Mouse (Mus musculus) forebrain, embryonic 10.5 days (tissue): ENCODE measurements at regions not wholly inside any gene's neighbourhood (a gene's known extent, or its start where the extent isn't known, plus 50 kb on each side); places are given as distances from the start of the nearest gene placed in this dataset.

Experiments used
- DNase-seq: peaks from one replicate; pipeline ENCODE4 v3.0.0-alpha.2; 2017; ENCODE audit warnings: low spot score; ENCODE audit errors: extremely low spot score
- H3K27ac ChIP-seq: fragments of 300-500 bp; sonication (generic); 2 replicates; pipeline ENCODE4 v1.5.1; 2016; ENCODE audit warnings: mild to moderate bottlenecking
- H3K27me3 ChIP-seq: fragments of 300-500 bp; sonication (generic); 2 replicates; pipeline ENCODE4 v1.6.1; 2016; ENCODE audit warnings: mild to moderate bottlenecking; ENCODE audit not compliant: poor library complexity, severe bottlenecking
- H3K36me3 ChIP-seq: fragments of 300-500 bp; sonication (generic); replicated peaks from 2 replicates; pipeline ENCODE4 v1.6.1; 2016; ENCODE audit warnings: mild to moderate bottlenecking, moderate library complexity
- H3K4me1 ChIP-seq: fragments of 300-500 bp; sonication (generic); 2 replicates; pipeline ENCODE4 v1.6.1; 2016
- H3K4me3 ChIP-seq: fragments of 300-500 bp; sonication (generic); 2 replicates; pipeline ENCODE4 v1.5.1; 2016; ENCODE audit warnings: mild to moderate bottlenecking, moderate library complexity
- H3K9me3 ChIP-seq: fragments of 300-500 bp; sonication (generic); 2 replicates; pipeline ENCODE4 v1.6.1; 2016; ENCODE audit warnings: mild to moderate bottlenecking, moderate library complexity
- WGBS: fragments of 180-500 bp; shearing (Covaris S2); methylation state at CpG from one replicate; pipeline ENCODE4 v1.1.7; 2016; 5-methylcytosine and 5-hydroxymethylcytosine counted together

- H3K9me3 ChIP-seq, result no peaks in the 10 kb centered on the region
- H3K4me1 ChIP-seq, result no peaks in the 10 kb centered on the region
- WGBS, result 89% methylated on average over 3 of the region's 3 CpGs
- H3K27ac ChIP-seq, result no peak overlapping the region
- no peaks in the 10 kb centered on the region for H3K36me3 ChIP-seq
- H3K4me3 ChIP-seq, result no peak overlapping the region
- no peak for DNase-seq
- H3K27me3 ChIP-seq, result peaks cover 4% of the 10 kb centered on the region; the same call in 1 of the 2 replicates
These were observed 102.2 kb upstream of the Gas2 start for GRCm38 (mm10) chr7:51759536-51760153.

GRCm38 (mm10) chr7:51767066-51767465 lies 94.7 kb upstream of the Gas2 start:
- Histone ChIP-seq H3K36me3 (no peaks in the 10 kb centered on the region), H3K27me3 (no peaks in the 10 kb centered on the region), H3K9me3 (no peaks in the 10 kb centered on the region), H3K4me1 (peaks cover 5% of the 10 kb centered on the region), H3K27ac (no peak overlapping the region), H3K4me3 (no peak overlapping the region)
- no peak for DNase-seq

DNA sequence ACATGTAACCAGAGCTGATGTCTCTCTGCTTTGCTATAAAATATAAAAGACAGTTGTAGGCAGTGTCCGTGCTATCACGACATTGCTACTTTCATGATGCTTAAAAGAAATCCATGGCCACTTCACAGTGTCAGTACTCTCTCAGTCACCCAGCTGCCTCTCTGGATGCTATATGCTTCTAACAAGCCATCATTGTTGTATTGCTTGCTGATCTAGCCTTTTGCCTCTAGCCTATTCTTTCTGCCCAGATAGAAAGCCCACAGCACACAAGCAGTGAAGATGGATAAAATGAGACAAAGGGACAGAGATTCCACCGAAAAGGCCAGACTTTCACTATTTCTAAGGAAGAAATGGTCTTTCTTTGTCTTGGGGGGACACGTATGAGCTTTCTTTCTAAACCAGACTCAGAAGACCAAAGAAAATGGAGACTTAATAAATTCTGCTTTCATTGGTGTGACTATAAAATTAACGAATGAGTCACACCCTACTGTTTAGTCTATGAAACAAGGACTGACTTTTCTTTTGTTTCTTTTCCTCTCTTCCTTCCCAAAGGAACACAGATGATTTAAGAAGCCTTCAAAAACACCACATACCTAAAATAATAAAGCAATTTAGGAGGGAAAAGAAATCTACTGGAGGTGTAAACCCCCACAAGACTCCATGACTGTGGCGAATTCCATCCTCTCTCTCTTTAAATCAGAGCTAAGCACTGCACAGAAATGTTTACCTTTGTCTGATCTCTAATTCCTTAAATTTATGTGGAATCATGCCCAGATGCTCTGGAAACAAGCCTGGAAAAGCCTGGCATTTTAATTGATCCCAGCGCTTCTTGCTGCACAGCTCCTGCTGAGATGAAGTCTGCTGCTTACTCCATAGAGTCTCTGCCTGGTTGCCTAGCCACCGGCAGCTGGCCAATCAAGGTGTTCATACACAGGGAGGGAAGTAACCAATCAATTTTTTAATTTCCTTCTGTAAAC lies 89.6 kb upstream of the Gas2 start:
- DNase-seq, result peak; percentile 51
- no peaks in the 10 kb centered on the region for H3K9me3 ChIP-seq
- no peak overlapping the region for H3K4me3 ChIP-seq
- H3K4me1 ChIP-seq, result peaks cover 17% of the 10 kb centered on the region
- no peaks in the 10 kb centered on the region for H3K36me3 ChIP-seq
- 58% methylated on average over 8 of the region's 8 CpGs for WGBS
- H3K27ac ChIP-seq, result peak overlapping the region; percentile 82
- no peaks in the 10 kb centered on the region for H3K27me3 ChIP-seq

GRCm38 (mm10) chr7:51775968-51776367 lies 85.8 kb upstream of the Gas2 start:
- Histone ChIP-seq H3K4me1 (peaks cover 17% of the 10 kb centered on the region), H3K27ac (no peak overlapping the region), H3K27me3 (no peaks in the 10 kb centered on the region), H3K4me3 (no peak overlapping the region), H3K9me3 (no peaks in the 10 kb centered on the region), H3K36me3 (no peaks in the 10 kb centered on the region)
- WGBS, result 77% methylated on average over 1 of the region's 1 CpGs
- no peak for DNase-seq

DNA sequence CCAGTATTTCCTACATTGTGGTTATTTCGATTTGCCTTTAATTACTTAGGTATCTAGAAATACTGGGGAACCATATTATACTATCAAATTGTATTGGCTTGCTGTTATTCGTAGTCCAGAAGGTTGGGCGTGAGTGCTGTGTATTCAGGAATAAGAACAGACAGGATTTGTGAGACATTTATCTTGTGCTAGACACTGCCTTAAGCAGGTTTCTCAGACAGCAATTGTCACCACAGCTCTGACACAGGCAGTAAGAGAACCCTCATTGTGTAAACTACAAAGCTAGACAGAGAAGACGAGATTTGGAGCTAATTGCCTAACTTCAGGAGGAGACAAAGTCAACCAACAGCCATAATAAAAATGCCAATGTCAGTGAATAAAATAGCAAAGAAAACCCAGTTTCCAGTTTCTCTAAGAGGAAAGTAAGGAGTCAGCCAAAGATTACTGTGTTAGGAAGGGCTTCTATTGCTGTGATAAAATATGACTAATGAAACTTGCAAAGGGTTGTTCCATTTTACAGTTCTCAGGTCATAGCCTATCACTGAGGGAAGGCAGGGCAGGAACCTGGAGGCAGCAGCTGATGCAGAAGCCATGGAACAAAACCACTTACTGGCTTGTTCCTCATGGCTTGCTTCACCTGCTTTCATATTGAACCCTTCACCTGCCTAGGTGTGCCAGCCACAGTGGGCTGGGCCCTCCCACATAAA lies 78.6 kb upstream of the Gas2 start:
- no peaks in the 10 kb centered on the region for H3K9me3 ChIP-seq
- no peak overlapping the region; the same call in 1 of the 2 replicates for H3K4me3 ChIP-seq
- H3K27ac ChIP-seq, result peak overlapping the region; percentile 81
- no peaks in the 10 kb centered on the region for H3K27me3 ChIP-seq
- no peaks in the 10 kb centered on the region for H3K36me3 ChIP-seq
- 64% methylated on average over 4 of the region's 4 CpGs for WGBS
- no peak for DNase-seq
- peaks cover 20% of the 10 kb centered on the region for H3K4me1 ChIP-seq

- DNase-seq, result peak; percentile 26
- peak overlapping the region; percentile 81 for H3K27ac ChIP-seq
- H3K4me1 ChIP-seq, result peaks cover 20% of the 10 kb centered on the region
- peak overlapping the region; percentile 19 for H3K4me3 ChIP-seq
- no peaks in the 10 kb centered on the region for H3K36me3 ChIP-seq
- 48% methylated on average over 14 of the region's 14 CpGs for WGBS
- no peaks in the 10 kb centered on the region for H3K9me3 ChIP-seq
- no peaks in the 10 kb centered on the region for H3K27me3 ChIP-seq
These were observed 77.7 kb upstream of the Gas2 start for GRCm38 (mm10) chr7:51783923-51784686.

DNA sequence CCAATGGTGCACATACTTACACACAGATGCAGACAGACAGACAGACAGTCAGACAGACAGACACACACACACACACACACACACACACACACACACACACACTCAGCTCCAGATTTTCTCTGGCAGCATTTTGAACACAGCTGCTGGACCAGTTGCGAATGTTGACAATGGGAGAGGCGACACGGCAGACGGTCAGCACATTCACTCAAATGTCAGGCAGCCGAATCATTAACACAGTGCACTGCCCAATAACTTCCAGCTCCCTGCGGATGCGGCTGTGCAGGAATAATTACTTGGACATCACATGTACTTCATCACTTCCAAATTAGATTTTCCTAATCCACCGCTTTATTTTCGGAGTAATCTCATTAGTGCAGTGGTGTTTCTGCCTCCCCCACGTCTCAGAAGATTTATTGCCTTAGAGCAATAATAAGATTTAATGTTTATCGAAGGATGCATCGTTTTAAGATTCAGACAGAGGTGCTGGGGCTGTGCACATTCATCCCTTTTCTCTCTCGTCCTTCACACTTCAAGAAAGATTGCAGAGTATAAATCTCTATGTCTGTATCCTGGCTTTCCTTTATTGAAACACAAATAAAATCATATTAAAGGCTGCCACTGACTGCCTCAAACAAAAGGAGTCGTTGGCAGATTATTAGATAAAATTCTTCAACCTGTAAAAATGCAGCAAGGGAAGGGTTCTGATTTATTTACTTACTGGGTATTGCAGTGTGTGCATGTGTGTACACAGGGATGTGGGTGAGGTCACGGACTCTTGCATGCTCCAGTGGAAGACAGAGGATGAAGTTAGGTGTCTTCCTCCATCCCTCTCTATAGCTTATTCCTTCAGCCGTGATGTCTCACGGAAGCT lies 70.9 kb upstream of the Gas2 start:
- Histone ChIP-seq H3K36me3 (no peaks in the 10 kb centered on the region), H3K27ac (peak overlapping the region; percentile 53; the same call in 1 of the 2 replicates)
- peak; percentile 14 for DNase-seq

DNA sequence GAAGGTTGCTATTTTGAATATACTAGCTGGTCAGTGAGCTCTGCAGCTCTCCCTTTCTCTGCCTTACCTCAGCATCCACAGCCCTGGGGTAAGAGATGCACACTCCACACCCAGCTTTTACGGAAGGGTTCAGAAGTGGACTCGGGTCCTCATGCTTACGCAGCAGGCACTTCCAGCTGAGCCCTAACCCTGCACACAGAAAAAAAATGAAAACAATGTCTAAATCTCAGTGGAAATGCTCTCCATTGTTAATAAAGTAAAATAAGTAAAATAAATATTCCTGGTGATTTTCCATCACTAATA lies 70.3 kb upstream of the Gas2 start:
- 86% methylated on average over 3 of the region's 3 CpGs for WGBS
- no peak overlapping the region for H3K4me3 ChIP-seq
- no peak for DNase-seq
- H3K4me1 ChIP-seq, result peaks cover 14% of the 10 kb centered on the region
- H3K9me3 ChIP-seq, result no peaks in the 10 kb centered on the region
- peak overlapping the region; percentile 53; the same call in 1 of the 2 replicates for H3K27ac ChIP-seq
- H3K27me3 ChIP-seq, result no peaks in the 10 kb centered on the region
- no peaks in the 10 kb centered on the region for H3K36me3 ChIP-seq

More for the DNA sequence above, 70.9 kb upstream of the Gas2 start:
- Histone ChIP-seq H3K4me3 (no peak overlapping the region), H3K4me1 (peaks cover 14% of the 10 kb centered on the region), H3K27me3 (no peaks in the 10 kb centered on the region), H3K9me3 (no peaks in the 10 kb centered on the region)
- WGBS, result 69% methylated on average over 17 of the region's 17 CpGs
